Mouse (Mus musculus) spleen, adult 12 weeks (tissue): ENCODE results near the gene Tcap.

Experiments
- DNase-seq: peaks from one replicate; pipeline ENCODE4 v3.0.0; 2022; ENCODE audit warnings: low spot score

Gene Tcap

DNA sequence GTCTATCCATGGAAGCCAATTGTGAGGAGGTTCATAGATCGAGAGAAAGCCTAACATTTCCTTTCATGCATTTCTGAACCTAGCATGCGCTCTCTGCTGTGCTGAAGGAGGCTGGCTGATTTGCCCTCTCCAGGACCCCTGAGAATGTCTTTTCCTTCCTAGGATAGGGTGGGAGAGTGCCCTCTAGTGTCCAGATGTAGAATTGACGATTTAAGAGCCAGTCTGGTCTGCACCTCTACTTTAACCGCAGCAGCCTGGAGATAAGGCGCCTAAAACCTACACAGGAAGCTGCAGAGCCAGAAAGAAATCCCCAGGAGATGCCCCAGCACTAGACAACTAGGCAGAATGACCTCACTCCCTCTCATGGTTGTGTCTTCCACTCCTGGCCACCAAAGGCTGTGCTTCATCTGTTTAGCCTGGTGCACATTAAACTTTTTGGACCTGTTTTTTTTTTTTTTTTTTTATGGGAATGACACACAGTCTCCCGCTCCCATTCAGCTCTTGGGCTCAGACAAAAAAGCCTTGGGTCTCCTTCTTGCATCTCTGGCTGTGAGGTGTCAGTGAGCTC is 27.8 kb upstream of the Tcap start:
- peak; percentile 19 for DNase-seq

DNA sequence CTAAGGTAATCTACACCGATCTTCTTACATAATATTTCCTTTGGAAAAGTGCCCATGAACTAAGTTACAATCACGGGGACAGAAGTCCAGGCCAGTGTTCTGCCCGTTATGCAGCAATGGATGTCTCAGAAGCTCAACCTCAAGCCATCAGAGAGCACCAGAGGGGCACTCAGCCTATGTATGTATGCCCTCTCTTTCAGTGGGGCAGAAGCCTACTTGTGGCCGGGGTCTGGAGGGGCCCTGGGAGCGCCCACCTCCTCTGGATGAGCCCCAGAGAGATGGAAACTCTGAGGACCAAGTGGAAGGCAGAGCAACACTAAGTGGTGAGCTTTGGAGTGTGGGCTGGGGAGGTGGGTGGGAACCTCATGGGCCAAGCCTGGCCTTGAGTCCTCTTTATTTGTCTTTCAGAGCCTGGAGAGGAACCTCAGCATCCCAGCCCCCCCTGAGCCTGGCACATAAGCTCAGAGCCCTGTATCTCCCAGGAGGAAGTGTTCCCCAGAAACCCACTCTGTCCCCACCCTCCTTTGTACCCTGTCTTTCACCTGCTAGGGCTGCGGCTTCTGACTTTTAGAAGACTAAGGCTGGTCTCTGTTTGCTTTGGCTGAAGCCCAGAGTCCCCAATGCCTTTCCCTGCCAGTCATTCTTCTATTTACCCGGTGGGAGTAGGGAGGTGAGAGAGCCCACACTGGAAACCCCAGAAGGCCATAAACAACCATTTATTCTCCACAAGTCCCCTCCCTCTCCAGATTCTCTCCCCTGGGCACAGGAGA is 26.8 kb upstream of the Tcap start:
- DNase-seq = no peak

DNA sequence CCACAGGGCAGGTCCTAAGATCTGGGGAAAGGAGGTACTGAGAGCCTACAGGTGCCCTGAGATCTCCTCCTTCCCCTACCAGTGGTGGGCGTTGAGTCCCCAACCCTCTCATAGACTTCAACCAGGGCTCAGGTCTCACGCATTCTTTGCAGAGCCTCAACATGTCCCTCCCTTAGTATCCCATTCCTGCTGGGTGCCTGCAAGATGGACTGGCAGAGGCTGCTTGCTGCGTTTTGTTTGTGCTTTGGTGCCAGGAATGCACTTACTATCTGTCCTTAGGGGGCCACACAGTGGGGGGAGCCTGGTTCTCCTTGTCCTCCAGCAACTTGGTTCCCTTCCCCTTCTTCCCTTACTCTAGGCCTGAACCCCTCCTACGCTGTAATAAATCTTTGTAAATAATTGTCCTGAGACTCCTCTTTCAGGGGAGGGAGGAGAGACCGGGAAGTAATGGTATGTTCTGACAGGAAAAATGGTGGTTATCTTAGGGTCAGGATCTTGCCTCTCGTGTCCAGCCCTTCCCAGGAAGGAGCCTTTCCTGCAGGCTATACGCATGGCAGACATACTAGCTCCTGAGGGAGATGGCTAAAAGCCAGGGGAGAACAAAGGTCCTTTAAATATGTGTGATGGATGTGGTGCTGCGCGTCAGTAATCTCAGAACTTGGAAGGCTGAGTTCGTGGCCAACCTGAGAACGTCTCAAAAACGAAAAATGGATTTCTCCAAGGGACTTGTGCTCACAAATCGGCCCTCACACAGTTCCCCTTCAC is 26.0 kb upstream of the Tcap start:
- DNase-seq = no peak

- DNase-seq = peak; percentile 82
These were observed 25.2 kb upstream of the Tcap start, which contains the start of gene Stard3 for GRCm38 (mm10) chr11:98358161-98359083. TSS of gene Stard3 (plus strand) at chr11:98358368.

GRCm38 (mm10) chr11:98360866-98361521 is 22.6 kb upstream of the Tcap start:
- DNase-seq = no peak

DNA sequence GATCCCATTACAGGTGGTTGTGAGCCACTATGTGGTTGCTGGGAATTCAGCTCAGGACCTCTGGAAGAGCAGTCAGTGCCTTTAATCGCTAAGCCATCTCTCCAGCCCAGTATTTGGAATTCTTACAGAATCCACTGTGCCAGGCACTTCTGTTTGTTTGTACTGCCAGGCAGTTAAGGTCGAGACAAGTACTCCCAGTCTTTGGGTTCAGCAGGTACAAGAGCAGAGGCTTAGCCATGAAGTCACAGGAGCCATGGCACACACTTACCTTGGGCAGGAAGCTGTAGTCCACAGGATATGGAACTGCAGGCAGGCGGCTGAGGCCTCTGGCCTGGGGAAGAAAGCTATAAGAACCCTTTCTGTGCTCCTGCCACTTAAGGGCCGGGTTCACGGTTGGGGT is 19.8 kb upstream of the Tcap start:
- DNase-seq = no peak

GRCm38 (mm10) chr11:98364410-98364809 is 19.2 kb upstream of the Tcap start:
- no peak for DNase-seq

- no peak for DNase-seq
These were observed 17.3 kb upstream of the Tcap start for GRCm38 (mm10) chr11:98366290-98366689.

DNA sequence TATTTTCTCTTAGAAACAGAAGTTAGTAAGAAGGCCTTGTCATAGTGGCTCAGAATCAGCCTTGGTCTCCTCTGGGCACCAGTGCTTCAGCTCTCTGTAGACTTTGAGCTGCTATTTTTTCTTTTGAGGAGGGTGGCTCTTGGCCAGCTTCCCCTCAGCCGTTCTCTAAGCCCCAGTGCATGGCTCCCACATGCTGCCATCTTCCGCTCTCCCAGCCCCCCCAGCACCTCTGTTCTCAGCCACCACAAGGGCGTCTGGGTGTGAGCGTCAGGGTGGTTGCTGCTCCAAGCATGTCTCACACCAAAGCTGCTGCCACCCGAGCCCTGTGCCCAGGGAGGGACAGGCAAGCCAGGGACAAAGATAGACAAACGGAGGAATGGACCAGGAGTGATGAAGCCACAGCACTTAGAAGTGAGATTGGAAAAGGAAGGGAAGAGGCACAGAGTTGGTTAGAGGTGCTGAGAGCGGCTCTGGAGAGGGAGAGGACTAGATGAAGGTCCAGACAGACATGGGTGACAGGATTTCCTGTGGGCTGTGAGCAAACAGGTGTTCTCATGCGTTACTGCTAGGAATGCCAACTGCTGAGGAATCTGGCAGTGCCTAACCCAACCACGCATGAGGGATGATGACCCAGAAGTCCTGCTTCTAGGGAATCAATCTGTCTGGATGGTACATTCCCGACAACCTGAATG is 16.3 kb upstream of the Tcap start:
- no peak for DNase-seq

- no peak for DNase-seq
These were observed 15.8 kb upstream of the Tcap start for GRCm38 (mm10) chr11:98367863-98368186.

DNA sequence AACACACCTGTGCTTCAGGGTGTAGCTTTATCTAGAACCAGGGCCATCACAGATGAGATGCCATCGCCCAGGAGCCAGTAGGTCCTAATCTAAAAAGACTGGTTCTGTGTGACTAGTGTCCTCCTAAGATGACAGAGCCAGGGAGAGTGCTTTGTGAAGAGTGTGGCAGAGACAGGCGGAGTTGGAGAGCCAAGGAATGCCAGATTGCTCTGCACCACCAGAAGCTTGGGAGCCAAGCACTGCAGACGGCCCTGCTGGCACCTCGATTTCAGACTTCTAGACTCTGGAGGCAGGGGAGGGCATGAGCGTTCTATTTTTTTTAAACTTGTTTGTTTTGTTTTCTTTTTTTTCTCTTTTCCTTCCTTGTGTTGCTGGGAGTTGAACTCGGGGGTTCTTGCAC is 14.3 kb upstream of the Tcap start:
- no peak for DNase-seq

- no peak for DNase-seq
These were observed 13.0 kb upstream of the Tcap start for GRCm38 (mm10) chr11:98370588-98370987.

DNA sequence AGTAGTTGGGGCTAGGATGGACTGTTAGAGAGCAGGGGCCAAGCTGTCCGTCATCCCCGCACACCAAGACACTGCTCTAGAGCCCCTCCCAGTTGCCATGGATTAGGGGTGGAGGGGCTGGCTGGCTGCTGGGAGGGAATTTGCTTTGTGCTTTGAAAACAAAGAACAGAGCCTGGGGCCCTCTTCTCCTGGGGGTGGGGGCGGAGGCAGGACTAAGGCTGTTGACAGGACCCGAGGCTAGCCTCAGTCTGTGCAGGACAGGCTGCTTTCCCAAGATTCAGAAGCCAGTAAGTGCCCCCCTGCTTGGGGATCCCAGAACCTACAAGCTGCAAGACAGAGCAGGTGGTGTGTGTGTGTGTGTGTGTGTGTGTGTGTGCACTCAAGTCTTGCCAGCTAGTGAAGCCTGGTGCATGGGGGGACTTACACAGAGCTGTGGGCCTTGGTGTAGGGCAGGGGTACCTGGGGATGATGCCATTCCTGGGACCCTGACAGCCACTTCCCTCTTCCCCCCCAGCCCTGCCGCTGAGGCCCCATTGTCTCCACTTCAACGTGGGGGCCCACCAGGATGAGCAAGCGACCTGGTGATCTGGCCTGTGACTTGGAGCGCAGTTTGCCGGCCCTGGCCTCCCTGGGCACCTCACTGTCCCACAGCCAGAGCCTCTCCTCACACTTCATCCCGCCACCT is 11.9 kb upstream of the Tcap start:
- DNase-seq = no peak

DNA sequence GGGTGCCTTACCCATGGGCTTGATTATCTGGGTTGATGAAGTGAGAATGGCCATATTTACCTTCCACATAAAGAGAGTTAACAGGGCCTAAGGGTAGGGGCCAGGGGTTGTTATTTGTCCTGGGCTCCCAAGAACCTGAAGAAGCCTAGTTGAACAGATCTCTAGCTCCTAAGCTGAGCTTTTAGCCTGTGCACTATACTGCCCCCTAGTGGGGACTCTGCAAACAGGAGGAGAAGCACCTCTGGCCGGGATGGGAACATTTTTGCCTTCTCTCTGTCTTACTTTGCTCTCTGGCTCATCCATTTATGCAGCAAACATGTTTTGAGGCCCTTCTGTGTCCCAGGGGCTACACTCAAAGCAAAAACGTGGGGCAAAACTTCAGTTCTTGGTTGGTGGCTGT is 11.2 kb upstream of the Tcap start:
- peak; percentile 53 for DNase-seq

DNA sequence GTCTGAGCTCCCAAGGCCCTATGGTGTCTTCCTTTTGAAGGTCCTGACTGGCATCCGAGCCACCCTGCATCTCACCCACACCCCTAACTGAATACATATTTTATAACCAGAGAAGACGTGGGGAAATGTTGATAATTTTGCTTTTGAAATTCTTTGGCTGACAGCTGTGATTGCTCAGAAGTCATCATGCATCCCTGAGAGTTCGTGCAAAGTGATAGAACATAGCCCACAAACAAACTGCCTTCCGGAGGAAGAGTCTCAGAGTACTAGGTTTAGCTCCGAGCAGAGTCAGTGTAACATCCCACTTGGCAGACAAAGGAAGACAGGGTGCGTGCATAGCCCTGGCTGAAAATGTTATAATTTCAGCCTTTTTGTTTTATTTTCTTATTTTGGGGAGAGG is 10.4 kb upstream of the Tcap start:
- DNase-seq = no peak

DNA sequence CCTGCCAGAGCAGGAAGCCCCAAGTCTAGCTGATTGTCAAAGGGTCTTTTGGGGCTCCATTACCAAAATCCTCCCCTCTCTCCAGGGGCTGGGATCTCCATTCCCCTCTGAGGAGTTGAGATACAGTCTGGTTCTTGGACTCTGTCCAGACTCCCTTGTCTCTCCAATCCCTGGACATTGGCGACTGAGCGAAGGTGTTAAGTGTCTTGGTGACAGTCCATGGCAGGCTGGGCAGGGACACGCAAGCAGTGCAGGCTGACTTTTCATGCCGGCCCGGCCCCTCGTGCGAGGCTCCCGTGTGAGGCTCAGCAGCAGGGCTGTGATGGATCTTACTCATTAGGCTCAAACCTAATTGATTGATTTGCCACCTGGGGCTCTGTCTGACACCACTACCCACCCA is 9.3 kb upstream of the Tcap start:
- no peak for DNase-seq

GRCm38 (mm10) chr11:98376756-98377155 is 6.9 kb upstream of the Tcap start:
- no peak for DNase-seq

GRCm38 (mm10) chr11:98377787-98378186 is 5.8 kb upstream of the Tcap start:
- no peak for DNase-seq

- DNase-seq = no peak
These were observed 4.2 kb upstream of the Tcap start for GRCm38 (mm10) chr11:98379379-98379778.

- no peak for DNase-seq
These were observed 3.5 kb upstream of the Tcap start for GRCm38 (mm10) chr11:98380106-98380505.
